Mouse (Mus musculus): Measurements from ENCODE around the gene Bahcc1. TPM values are rescaled to one million over a fixed set of nuclear protein-coding genes. Genes with fewer than 3 reads are reported as not detected.

Bahcc1 gene
- polyA plus RNA-seq, 1 experiment from 2014 or later, result 8.8 TPM

GRCm38 (mm10) chr11:120280281-120280773 is 47.6 kb downstream of the Bahcc1 start:
- Histone ChIP-seq H3K27ac (ENCODE audit: low read depth, low read length) (no peak overlapping the region), H3K4me2 (no peak overlapping the region), H3K4me1 (replicated peaks; ENCODE audit: control insufficient read depth, insufficient read depth, low read length) (peaks cover 5% of the 10 kb centered on the region; the same call in 1 of the 2 replicates), H3K9ac (ENCODE audit: low read depth, low read length) (no peak overlapping the region), H3K27me3 (replicated peaks; ENCODE audit: control insufficient read depth, insufficient read depth, low read length) (no peaks in the 10 kb centered on the region), H3K9me3 (ENCODE audit: control insufficient read depth, low read length) (no peaks in the 10 kb centered on the region), H3K4me3 (ENCODE audit: low read depth, low read length) (no peak overlapping the region), H3K36me3 (ENCODE audit: control insufficient read depth, insufficient read depth, low read length) (peaks cover 39% of the 10 kb centered on the region)
- 80% methylated on average over 25 of the region's 25 CpGs for WGBS
- no peak for DNase-seq (ENCODE audit: low spot score)
- ATAC-seq (replicated peaks; ENCODE audit: low FRiP score), result 0 out of 2 replicates have a peak, but pooled peaks have one; percentile 44

GRCm38 (mm10) chr11:120280774-120281173 is 48.0 kb downstream of the Bahcc1 start:
- DNase-seq (ENCODE audit: low spot score), result no peak
- H3K4me1 ChIP-seq (replicated peaks; ENCODE audit: control insufficient read depth, insufficient read depth, low read length), result peaks cover 5% of the 10 kb centered on the region; the same call in 1 of the 2 replicates
- 83% methylated on average over 7 of the region's 7 CpGs for WGBS
- H3K4me3 ChIP-seq (ENCODE audit: low read depth, low read length), result no peak overlapping the region
- no peaks in the 10 kb centered on the region for H3K9me3 ChIP-seq (ENCODE audit: control insufficient read depth, low read length)
- ATAC-seq (replicated peaks; ENCODE audit: low FRiP score), result no peak
- peaks cover 41% of the 10 kb centered on the region for H3K36me3 ChIP-seq (ENCODE audit: control insufficient read depth, insufficient read depth, low read length)
- peak overlapping the region; percentile 50; the same call in 1 of the 2 replicates for H3K27ac ChIP-seq (ENCODE audit: low read depth, low read length)
- no peak overlapping the region for H3K4me2 ChIP-seq
- no peak overlapping the region for H3K9ac ChIP-seq (ENCODE audit: low read depth, low read length)
- H3K27me3 ChIP-seq (replicated peaks; ENCODE audit: control insufficient read depth, insufficient read depth, low read length), result no peaks in the 10 kb centered on the region

GRCm38 (mm10) chr11:120281197-120281596 is 48.5 kb downstream of the Bahcc1 start:
- 62% methylated on average over 3 of the region's 3 CpGs for WGBS
- Histone ChIP-seq H3K27me3 (replicated peaks; ENCODE audit: control insufficient read depth, insufficient read depth, low read length) (no peaks in the 10 kb centered on the region), H3K27ac (ENCODE audit: low read depth, low read length) (peak overlapping the region; percentile 50), H3K9me3 (ENCODE audit: control insufficient read depth, low read length) (no peaks in the 10 kb centered on the region), H3K4me3 (ENCODE audit: low read depth, low read length) (no peak overlapping the region), H3K36me3 (ENCODE audit: control insufficient read depth, insufficient read depth, low read length) (peaks cover 38% of the 10 kb centered on the region), H3K4me1 (replicated peaks; ENCODE audit: control insufficient read depth, insufficient read depth, low read length) (peaks cover 5% of the 10 kb centered on the region; the same call in 1 of the 2 replicates), H3K9ac (ENCODE audit: low read depth, low read length) (no peak overlapping the region), H3K4me2 (no peak overlapping the region)
- DNase-seq (ENCODE audit: low spot score), result no peak
- ATAC-seq (replicated peaks; ENCODE audit: low FRiP score), result peak; percentile 24; the same call in 1 of the 2 replicates

- H3K9me3 ChIP-seq (ENCODE audit: control insufficient read depth, low read length), result no peaks in the 10 kb centered on the region
- H3K27me3 ChIP-seq (replicated peaks; ENCODE audit: control insufficient read depth, insufficient read depth, low read length), result no peaks in the 10 kb centered on the region
- H3K4me1 ChIP-seq (replicated peaks; ENCODE audit: control insufficient read depth, insufficient read depth, low read length), result peaks cover 5% of the 10 kb centered on the region; the same call in 1 of the 2 replicates
- WGBS, result 71% methylated on average over 5 of the region's 5 CpGs
- no peak overlapping the region for H3K4me3 ChIP-seq (ENCODE audit: low read depth, low read length)
- no peak overlapping the region for H3K4me2 ChIP-seq
- peak overlapping the region; percentile 8; the same call in 1 of the 2 replicates for H3K27ac ChIP-seq (ENCODE audit: low read depth, low read length)
- no peak for DNase-seq (ENCODE audit: low spot score)
- ATAC-seq (replicated peaks; ENCODE audit: low FRiP score), result no peak
- peaks cover 39% of the 10 kb centered on the region for H3K36me3 ChIP-seq (ENCODE audit: control insufficient read depth, insufficient read depth, low read length)
- no peak overlapping the region for H3K9ac ChIP-seq (ENCODE audit: low read depth, low read length)
Measured at GRCm38 (mm10) chr11:120283542-120283941, 50.8 kb downstream of the Bahcc1 start.

- Histone ChIP-seq H3K9ac (ENCODE audit: low read depth, low read length) (no peak overlapping the region), H3K4me3 (ENCODE audit: low read depth, low read length) (no peak overlapping the region), H3K9me3 (ENCODE audit: control insufficient read depth, low read length) (no peaks in the 10 kb centered on the region), H3K4me2 (no peak overlapping the region), H3K27ac (ENCODE audit: low read depth, low read length) (no peak overlapping the region), H3K36me3 (ENCODE audit: control insufficient read depth, insufficient read depth, low read length) (peaks cover 35% of the 10 kb centered on the region), H3K4me1 (replicated peaks; ENCODE audit: control insufficient read depth, insufficient read depth, low read length) (peaks cover 11% of the 10 kb centered on the region), H3K27me3 (replicated peaks; ENCODE audit: control insufficient read depth, insufficient read depth, low read length) (no peaks in the 10 kb centered on the region)
- ATAC-seq (replicated peaks; ENCODE audit: low FRiP score) (no peak), DNase-seq (ENCODE audit: low spot score) (no peak)
- WGBS, result 95% methylated on average over 17 of the region's 17 CpGs
Measured at GRCm38 (mm10) chr11:120289644-120290043, 56.9 kb downstream of the Bahcc1 start.

- H3K27me3 ChIP-seq (replicated peaks; ENCODE audit: control insufficient read depth, insufficient read depth, low read length), result no peaks in the 10 kb centered on the region
- H3K4me1 ChIP-seq (replicated peaks; ENCODE audit: control insufficient read depth, insufficient read depth, low read length), result peaks cover 12% of the 10 kb centered on the region
- H3K27ac ChIP-seq (ENCODE audit: low read depth, low read length), result no peak overlapping the region
- H3K4me2 ChIP-seq, result no peak overlapping the region
- no peak overlapping the region for H3K9ac ChIP-seq (ENCODE audit: low read depth, low read length)
- 92% methylated on average over 14 of the region's 14 CpGs for WGBS
- DNase-seq (ENCODE audit: low spot score) (no peak), ATAC-seq (replicated peaks; ENCODE audit: low FRiP score) (no peak)
- no peaks in the 10 kb centered on the region for H3K9me3 ChIP-seq (ENCODE audit: control insufficient read depth, low read length)
- H3K36me3 ChIP-seq (ENCODE audit: control insufficient read depth, insufficient read depth, low read length), result peaks cover 29% of the 10 kb centered on the region
- no peak overlapping the region for H3K4me3 ChIP-seq (ENCODE audit: low read depth, low read length)
Measured at GRCm38 (mm10) chr11:120290266-120290665, 57.5 kb downstream of the Bahcc1 start.

- H3K27me3 ChIP-seq (replicated peaks; ENCODE audit: control insufficient read depth, insufficient read depth, low read length), result no peaks in the 10 kb centered on the region
- no peaks in the 10 kb centered on the region for H3K9me3 ChIP-seq (ENCODE audit: control insufficient read depth, low read length)
- H3K4me2 ChIP-seq, result no peak overlapping the region
- peaks cover 14% of the 10 kb centered on the region for H3K36me3 ChIP-seq (ENCODE audit: control insufficient read depth, insufficient read depth, low read length)
- no peak overlapping the region for H3K4me3 ChIP-seq (ENCODE audit: low read depth, low read length)
- DNase-seq (ENCODE audit: low spot score), result no peak
- WGBS, result 81% methylated on average over 1 of the region's 1 CpGs
- peaks cover 23% of the 10 kb centered on the region for H3K4me1 ChIP-seq (replicated peaks; ENCODE audit: control insufficient read depth, insufficient read depth, low read length)
- H3K9ac ChIP-seq (ENCODE audit: low read depth, low read length), result no peak overlapping the region
- ATAC-seq (replicated peaks; ENCODE audit: low FRiP score), result no peak
- no peak overlapping the region for H3K27ac ChIP-seq (ENCODE audit: low read depth, low read length)
Measured at GRCm38 (mm10) chr11:120293714-120294113, 61.0 kb downstream of the Bahcc1 start.

- Histone ChIP-seq H3K4me1 (replicated peaks; ENCODE audit: control insufficient read depth, insufficient read depth, low read length) (peaks cover 32% of the 10 kb centered on the region), H3K9ac (ENCODE audit: low read depth, low read length) (no peak overlapping the region)
- 54% methylated on average over 13 of the region's 13 CpGs for WGBS
Measured at GRCm38 (mm10) chr11:120296305-120297144, 63.8 kb downstream of the Bahcc1 start.

More at GRCm38 (mm10) chr11:120296305-120297144, 63.8 kb downstream of the Bahcc1 start:
- no peak overlapping the region for H3K4me3 ChIP-seq (ENCODE audit: low read depth, low read length)
- H3K9me3 ChIP-seq (ENCODE audit: control insufficient read depth, low read length), result no peaks in the 10 kb centered on the region
- ATAC-seq (replicated peaks; ENCODE audit: low FRiP score) (no peak), DNase-seq (ENCODE audit: low spot score) (no peak)
- no peaks in the 10 kb centered on the region for H3K27me3 ChIP-seq (replicated peaks; ENCODE audit: control insufficient read depth, insufficient read depth, low read length)
- H3K36me3 ChIP-seq (ENCODE audit: control insufficient read depth, insufficient read depth, low read length), result no peaks in the 10 kb centered on the region
- no peak overlapping the region for H3K4me2 ChIP-seq
- no peak overlapping the region; the same call in 1 of the 2 replicates for H3K27ac ChIP-seq (ENCODE audit: low read depth, low read length)

All from liver, embryonic 11.5 days (tissue).